Mouse (Mus musculus) duodenum, adult 2 months (tissue): ENCODE data around the gene Usp21. TPM values are rescaled to one million over a fixed set of nuclear protein-coding genes. Genes with fewer than 3 reads are reported as not detected.

Experiments
- polyA plus RNA-seq: library from polyadenylated mRNA; depleted of rRNA; stranded (reverse); fragments of >200 nt; gene quantifications from 2 replicates; pipeline ENCODE4 v1.2.3, GENCODE M21; 2012; ENCODE audit warnings: low replicate concordance; rRNA removed

The Usp21 gene
- polyA plus RNA-seq, result 30.2 and 30.4 TPM in 2 replicates

GRCm38 (mm10) chr1:171287136-171288081 lies at the start of gene Usp21:
Usp21 (minus strand) TSS chr1:171287991.

DNA sequence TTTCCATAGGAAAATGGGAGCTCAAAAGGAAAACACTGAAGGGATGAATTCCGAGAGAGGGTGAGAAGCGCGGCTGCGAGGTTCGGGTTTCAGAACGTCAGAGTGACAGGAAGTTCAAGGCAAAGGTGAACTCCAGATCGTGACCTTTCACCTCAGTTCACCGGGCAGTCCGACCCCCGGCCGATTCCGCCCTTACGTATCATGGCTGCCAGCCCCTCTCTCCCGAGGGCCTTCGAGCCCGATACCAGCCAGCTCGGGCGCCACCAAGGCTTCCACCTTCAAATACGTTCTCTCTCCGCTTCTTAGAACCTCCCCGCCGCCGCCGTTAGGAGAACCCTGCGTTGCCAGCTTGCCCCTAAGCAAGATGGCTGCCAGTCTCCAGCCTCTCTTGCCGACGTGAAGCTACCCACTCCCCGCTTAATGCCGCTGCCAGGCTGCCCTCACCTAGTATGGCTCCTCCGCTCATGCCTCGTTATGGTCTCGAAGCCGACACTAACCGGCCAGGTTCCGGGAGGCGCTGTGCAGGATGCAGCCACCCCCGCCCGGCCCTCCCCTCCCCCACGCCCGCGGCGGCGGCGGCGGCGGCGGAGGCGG lies 41.1 kb upstream of the Usp21 start, which contains the start of gene Dedd:
Dedd (plus strand) TSS at position 307 of the 594 bp plus-strand sequence.

DNA sequence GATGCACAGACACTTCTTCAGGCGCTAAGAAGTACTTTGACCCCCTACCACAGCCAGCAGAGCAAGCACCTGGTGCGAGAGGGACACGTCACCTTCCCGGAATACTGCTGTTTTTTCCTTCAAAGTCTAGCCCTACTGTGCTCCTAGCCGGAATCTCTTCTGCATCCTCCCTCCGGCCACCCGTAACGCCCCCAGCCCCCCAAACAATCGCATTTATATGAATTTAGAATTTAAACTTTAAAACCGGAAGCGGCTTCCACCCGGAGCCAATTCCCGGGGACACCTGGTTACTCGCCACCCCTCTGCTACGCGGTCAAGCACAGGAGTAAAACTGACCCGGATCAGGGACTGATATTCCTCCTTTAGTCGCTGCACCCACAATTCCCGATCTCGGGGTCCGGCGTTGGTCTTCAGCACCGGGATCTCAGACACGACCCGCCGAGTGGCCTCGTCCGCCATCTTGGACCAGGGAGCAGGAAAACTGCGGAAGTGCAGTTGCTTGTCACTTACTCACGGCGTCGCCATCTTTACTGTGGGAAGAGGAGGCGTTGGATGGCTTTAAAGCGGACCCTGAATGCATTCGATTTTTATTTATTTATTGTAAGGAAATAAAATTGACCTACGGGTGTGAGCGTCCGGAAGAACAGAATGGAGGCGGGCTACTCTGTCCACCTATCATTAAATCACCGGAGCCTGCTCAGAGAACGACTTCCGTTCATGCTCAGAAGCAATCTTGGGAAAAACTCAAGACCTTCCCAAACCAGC lies 6.7 kb upstream of the Usp21 start, which contains the start of gene Ufc1:
Ufc1 (minus strand) TSS at position 727 of the 765 bp plus-strand sequence.

GRCm38 (mm10) chr1:171280916-171281527 lies 6.8 kb downstream of the Usp21 start, which contains the start of gene Ppox:
Ppox (minus strand) TSS chr1:171281186.

GRCm38 (mm10) chr1:171269848-171270572 lies 17.8 kb downstream of the Usp21 start, which contains the start of gene B4galt3:
B4galt3 (plus strand) TSS chr1:171270328.

GRCm38 (mm10) chr1:171250680-171251593 lies 36.9 kb downstream of the Usp21 start, which contains the start of gene Ndufs2:
Ndufs2 (minus strand) TSS chr1:171251388.

GRCm38 (mm10) chr1:171249913-171250600 lies 37.7 kb downstream of the Usp21 start, which contains the start of gene Adamts4:
Adamts4 (plus strand) TSS chr1:171250421.

GRCm38 (mm10) chr1:171234126-171234525 lies 53.7 kb downstream of the Usp21 start, which contains the start of gene Fcer1g:
Fcer1g (minus strand) TSS chr1:171234365.

Other genes starting within 250 kb of the Usp21 start
- gene Fcgr3, start 223.1 kb downstream of the Usp21 start, polyA plus RNA-seq, result 2.3 and 4.7 TPM in 2 replicates
- 0.90 and 4.3 TPM in 2 replicates for gene Cfap126, start 174.1 kb downstream of the Usp21 start, polyA plus RNA-seq
- 189 and 291 TPM in 2 replicates for gene Sdhc, start 137.4 kb downstream of the Usp21 start, polyA plus RNA-seq
- 0.25 and 0.82 TPM in 2 replicates for gene Mpz, start 137.3 kb downstream of the Usp21 start, polyA plus RNA-seq
- gene Pcp4l1, start 91.7 kb downstream of the Usp21 start, polyA plus RNA-seq, result 27.8 and 42.5 TPM in 2 replicates
- gene Nr1i3, start 74.0 kb downstream of the Usp21 start, polyA plus RNA-seq, result 41.3 and 48.7 TPM in 2 replicates
- gene Tomm40l, start 65.5 kb downstream of the Usp21 start, polyA plus RNA-seq, result 26.9 and 29.4 TPM in 2 replicates
- gene Apoa2, start 62.9 kb downstream of the Usp21 start, polyA plus RNA-seq, result 2.0 and 3.7 TPM in 2 replicates
- 24.2 and 71.8 TPM in 2 replicates for gene Fcer1g, start 53.6 kb downstream of the Usp21 start, polyA plus RNA-seq
- 1.6 and 1.8 TPM in 2 replicates for gene Adamts4, start 37.6 kb downstream of the Usp21 start, polyA plus RNA-seq
- 127 and 139 TPM in 2 replicates for gene Ndufs2, start 36.6 kb downstream of the Usp21 start, polyA plus RNA-seq
- 86.3 and 126 TPM in 2 replicates for gene B4galt3, start 17.7 kb downstream of the Usp21 start, polyA plus RNA-seq
- 26.6 and 36.8 TPM in 2 replicates for gene Ppox, start 6.8 kb downstream of the Usp21 start, polyA plus RNA-seq
- 10.2 and 10.3 TPM in 2 replicates for gene Ufc1, start 7.0 kb upstream of the Usp21 start, polyA plus RNA-seq
- 23.2 and 33.7 TPM in 2 replicates for gene Dedd, start 41.2 kb upstream of the Usp21 start, polyA plus RNA-seq
- 60.9 and 66.1 TPM in 2 replicates for gene Nit1, start 57.7 kb upstream of the Usp21 start, polyA plus RNA-seq
- 1.4 and 1.5 TPM in 2 replicates for gene Pfdn2, start 57.7 kb upstream of the Usp21 start, polyA plus RNA-seq
- 0.37 and 0.47 TPM in 2 replicates for gene Klhdc9, start 72.8 kb upstream of the Usp21 start, polyA plus RNA-seq
- 0.15 and 1.1 TPM in 2 replicates for gene Nectin4, start 82.1 kb upstream of the Usp21 start, polyA plus RNA-seq
- gene Arhgap30, start 101.0 kb upstream of the Usp21 start, polyA plus RNA-seq, result 3.3 and 4.2 TPM in 2 replicates
- 58.8 and 75.3 TPM in 2 replicates for gene Usf1, start 123.3 kb upstream of the Usp21 start, polyA plus RNA-seq
- 97.3 and 129 TPM in 2 replicates for gene Tstd1, start 130.9 kb upstream of the Usp21 start, polyA plus RNA-seq
- 49.6 and 100 TPM in 2 replicates for gene F11r, start 149.5 kb upstream of the Usp21 start, polyA plus RNA-seq
- 2.1 and 6.4 TPM in 2 replicates for gene Alyref2, start 215.5 kb upstream of the Usp21 start, polyA plus RNA-seq
- gene Itln1, start 247.3 kb upstream of the Usp21 start, polyA plus RNA-seq, result 328 and 1,186 TPM in 2 replicates